Mouse (Mus musculus) cerebellum, adult (tissue): ENCODE data around the gene Rnf114.

Experiments
- ATAC-seq: cut with Nextera tagmentation; 2 replicates; pipeline ENCODE4 v1.9.2; 2017; ENCODE audit warnings: mild to moderate bottlenecking, moderate library complexity, mixed read lengths; ENCODE audit not compliant: insufficient number of reproducible peaks, low FRiP score, low TSS enrichment

The Rnf114 gene

DNA sequence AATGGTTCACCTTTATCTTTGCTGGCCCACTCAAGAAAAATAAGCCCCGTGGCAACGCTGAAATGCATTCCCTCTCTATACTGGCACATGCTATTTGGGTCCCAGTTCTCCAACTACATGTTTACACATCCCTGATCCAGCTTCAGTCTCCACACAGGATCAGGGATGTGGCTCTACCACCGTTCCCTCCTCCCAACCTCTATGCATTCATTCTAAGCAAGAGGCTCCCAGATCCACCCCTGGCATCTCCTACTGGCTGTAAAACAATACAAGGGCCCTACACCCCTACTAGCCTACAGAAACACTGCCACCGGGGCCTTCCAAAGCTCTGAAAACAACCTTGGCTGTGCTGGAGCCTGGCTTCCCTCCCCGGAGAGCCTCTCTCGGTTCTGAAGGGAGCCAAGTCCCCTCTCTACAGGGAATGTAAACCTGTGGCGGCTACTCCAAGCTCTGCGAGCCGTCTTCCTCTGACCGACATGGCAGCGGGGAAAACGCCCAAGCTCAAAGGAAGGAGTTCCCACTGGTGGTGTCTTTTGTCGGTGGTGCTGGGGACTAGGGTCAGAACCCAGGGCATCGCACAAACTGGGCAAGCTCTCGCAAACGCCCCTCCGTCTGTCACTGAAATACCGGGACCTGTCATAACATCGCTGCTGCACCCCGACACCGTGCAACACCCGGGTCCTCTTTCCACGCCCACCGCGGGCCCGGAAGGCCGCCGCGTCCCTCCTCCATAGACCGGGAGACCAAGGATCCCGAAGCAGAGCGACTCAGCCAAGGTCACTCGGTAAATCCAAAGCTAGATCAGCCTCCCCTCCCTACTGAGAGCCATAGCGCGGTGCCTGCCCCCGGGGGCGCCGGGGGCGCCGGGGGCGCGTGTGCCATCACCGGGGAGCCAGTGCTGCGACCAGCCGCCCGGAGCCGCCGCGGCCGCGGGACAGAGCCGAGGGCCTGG lies at the start of gene Rnf114:
Gene Rnf114 (plus strand): TSS at position 889 of the 952 bp plus-strand sequence.
- ATAC-seq, result peak; percentile 38; the same call in 1 of the 2 replicates

DNA sequence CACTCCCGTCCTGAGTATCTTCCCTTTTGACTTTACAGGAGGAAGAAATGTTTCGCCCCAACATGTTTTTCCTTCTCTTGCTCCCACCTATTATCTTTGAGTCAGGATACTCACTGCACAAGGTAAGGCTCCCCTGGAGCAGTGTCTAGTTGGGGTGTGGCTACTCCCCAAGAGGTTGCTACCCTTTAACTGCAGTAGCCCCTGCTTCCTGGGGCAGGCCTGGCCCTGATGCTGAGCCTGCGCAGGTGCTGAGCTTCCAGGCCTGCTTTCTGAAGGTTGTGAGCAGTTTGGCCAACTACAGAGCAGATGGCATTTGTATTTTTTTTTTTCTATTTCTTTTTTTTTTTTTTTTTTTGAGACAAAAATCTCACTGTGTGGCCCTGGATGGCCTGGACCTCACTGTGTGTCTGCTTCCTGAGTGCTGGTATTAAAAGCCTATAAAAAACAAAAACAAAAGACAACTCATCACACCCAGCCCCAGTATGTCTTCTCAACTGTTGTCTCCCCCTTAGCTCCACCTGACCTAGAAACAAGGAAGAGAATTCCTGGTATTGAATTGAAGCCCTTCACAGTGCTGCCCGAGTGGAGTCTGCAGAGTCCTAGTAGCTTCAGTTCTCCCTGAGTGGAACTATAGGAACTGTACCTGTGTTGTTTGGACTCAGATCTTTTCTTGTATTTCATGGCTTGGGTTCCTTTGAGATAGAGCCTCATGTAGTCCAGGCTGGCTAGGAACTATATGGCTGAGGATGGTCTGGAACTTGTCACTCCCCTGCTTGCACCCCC lies 48.8 kb upstream of the Rnf114 start:
- peak; percentile 76; the same call in 1 of the 2 replicates for ATAC-seq

DNA sequence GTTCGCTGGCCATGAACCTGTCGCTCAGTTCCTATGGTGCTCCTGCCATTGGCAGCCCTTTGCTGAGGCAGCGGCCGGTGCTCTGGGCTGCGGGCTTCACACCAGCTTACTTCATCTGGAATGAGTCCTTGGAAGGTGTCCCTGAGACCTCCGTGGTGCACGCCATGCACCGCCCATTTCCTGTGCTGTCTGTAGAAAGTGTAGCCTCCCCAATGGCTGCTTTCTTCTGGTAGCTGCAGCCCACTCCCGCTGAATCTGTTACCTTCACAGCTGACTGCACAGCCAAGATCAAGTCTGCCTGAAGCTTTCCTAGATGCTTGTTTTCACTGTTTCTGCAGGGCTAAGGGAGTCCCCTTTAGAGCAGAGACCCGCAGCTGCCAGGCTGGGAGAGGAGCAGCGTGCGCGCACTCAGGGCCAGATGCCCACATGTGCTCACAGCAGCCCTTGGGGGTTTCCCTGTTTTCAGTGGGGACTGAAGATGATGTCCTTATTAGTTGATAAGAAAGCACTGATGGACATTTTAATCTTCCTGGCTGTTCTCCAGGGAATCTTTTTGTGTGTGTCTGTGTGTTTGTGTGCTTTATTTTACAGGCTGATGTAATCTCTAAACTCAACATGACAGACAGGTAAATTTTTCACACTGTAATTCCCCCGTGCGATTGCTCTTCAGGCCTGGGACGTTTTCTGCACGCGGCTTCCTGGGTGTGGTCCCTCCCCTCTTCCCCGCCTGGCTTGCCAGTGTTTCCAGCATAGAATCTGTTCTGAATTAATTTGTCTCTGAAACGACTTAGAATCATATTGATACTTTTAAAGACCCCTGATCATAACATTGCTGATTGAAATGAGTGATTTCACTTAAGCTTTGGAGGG lies 46.3 kb upstream of the Rnf114 start:
- no peak for ATAC-seq

DNA sequence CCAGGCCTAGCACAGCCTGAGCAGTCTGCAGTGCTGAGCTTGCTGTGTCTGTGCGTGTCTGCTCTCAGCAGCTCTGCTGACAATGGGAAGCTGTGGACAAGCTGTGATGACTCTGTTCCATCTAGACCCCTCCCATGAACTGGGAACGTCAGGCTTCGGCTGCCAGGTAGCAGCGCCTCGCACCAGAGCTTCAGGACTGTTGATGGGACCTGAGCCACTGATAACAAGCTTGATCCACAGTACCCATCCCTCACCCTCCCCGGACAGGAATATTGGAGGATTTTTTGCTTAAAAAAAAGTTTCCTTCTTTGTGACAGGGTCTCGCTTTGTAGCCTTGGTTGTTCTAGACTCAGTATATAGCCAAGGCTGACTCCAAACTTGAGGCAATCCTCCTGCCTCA lies 45.2 kb upstream of the Rnf114 start:
- ATAC-seq, result no peak

DNA sequence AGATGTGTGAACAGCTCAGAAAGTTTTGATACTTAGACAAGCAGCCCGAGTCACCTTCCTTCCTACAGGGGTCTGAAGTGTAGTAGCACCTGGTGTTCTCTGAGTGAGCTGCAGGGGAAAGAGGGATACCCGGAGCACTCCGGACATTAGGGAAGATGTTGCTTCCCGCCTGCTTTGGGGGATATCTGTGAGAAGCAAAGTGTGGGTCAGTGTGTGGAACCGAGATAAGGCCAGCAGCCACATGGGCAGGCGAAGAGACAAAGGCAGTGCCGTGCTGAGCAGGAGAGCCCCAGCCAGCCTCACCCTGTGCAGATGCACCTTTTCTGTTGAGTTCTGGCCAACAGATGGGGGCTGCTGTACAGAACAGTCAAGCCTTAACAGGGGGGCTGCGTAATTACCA lies 44.8 kb upstream of the Rnf114 start:
- no peak for ATAC-seq

DNA sequence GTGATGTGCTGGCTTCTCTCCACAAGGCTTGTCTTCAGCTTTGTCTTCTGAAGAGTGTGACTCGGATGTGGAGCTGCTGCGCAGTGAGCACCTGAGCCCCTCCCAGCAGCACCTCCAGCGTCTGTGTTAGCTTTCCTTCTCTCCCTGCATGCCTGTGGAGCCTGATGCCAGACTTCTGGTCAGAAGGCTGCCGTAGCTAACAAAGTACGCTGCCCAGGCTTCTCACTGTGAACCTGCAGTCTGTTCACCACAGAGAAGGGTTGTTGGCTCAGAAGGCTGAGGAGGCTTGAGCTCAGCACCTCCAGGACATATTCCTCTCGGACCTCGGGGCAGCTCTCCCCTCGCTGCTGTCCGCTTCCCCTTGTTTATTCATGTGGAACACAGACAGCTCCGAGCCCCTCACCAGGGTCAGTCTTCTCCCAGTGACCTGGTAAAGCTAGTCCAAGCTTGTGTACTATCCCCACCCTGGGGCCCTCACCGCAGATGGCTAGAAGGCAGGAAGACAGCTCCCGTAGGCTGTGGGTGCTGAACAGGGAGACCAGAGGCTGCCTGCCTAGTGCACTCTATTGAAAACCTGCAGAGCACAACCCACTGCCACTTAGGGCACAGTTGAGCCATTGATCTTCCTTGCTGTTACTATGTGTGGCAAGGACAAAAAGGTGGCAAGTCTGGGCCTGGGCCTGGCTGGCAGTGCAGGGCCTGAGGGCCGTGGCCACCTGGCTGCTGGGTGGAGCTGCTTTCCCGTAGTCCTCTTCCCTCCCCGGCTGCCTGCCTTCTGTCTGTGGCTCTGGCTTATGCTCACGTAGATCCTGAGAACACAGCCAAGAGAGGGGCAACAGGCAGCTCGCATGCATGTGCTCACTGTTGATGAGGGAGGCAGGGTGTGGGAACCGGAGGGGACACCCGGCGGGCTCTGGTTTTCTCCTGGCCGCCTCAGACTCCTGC lies 42.8 kb upstream of the Rnf114 start:
- peak; percentile 65; the same call in 1 of the 2 replicates for ATAC-seq

DNA sequence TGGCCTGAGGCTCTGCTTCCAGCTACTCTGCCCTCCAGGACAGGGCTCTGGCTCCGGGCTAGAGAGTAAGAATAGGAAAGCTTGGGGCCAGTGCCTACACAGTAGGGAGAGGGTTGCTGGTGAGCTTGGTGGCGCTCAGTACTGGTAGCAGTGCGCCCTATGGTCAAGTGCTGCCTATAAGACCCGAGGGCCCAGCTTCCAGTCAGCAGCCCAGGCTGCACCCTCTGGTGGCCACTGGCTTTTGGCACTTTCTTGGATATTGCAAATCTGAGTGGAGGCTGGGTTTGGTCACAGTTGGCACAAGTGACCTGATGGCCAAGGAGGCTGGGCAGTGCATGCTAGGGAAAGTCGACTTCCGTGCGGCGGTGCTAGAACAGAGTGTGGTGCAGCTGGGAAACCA lies 41.8 kb upstream of the Rnf114 start:
- 0 out of 2 replicates have a peak, but pooled peaks have one; percentile 41 for ATAC-seq

DNA sequence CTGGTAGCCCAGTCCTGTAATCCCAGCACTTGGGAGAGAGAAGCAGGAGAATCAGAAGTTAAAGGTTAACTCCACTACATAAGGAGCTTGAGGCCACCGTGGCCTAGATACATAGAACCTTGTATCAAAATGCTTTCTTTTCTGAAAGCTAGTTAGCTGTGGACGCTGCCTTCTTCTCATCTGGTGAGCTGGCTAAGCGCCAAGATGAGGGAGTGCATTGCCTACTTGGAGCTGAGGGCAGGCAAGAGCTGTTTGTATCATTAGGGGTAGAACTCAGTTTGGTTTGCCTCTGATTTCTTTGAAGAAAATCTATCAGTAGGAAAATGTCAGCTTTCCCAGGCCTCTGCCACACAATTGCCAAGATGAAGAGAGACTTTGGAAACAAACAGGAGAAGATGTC lies 38.6 kb upstream of the Rnf114 start:
- ATAC-seq, result no peak

DNA sequence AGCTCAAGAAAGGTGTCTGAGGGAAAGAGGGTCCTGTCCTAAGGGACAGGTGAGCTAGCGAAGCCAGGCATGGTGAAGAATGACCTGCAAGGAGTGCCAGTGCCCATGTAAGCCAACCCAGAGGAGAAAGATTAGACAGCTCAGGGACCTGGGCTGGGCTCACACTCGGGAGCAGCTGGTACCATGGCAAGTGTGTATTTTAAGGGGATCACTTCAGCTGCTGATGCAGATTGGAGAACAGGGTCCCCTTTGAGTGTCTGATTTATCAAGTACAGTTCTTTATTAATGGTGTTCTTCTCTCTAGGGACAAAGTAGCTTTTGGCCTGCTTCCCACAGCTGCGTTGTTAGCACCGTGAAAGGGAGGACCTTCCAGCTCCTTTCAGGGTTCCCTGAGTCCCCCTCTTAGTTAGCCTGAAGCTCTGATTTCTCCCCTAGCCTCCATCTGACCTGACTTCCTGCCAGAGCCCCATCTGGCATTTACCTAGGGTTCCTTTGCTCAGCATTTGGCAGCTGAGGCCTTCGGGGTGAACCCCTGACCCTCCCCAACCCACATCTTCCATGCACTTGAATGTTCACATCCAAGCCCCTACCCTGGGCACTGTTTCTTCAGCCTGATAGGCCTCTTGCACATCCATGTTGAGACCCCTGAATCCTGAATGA lies 36.0 kb upstream of the Rnf114 start:
- no peak for ATAC-seq

DNA sequence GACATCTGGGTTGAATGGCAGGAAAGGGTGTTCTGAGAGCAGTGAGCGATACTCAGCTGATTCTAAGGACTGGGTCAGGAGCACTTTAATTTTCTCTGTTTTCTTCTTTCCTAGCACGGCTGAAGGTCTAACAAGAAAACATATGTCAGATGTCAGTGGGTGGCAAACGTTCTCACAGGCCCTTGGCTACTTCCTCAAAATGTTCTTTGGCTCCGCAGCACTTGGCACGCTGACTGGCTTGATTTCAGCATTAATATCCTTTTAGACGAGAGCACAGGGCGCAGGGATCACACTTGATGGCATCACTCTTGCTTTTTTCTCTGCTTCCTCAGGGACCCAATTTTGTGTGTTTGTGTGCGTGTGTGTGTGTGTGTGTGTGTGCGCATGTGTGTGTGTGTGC lies 35.2 kb upstream of the Rnf114 start:
- ATAC-seq, result peak; percentile 34; the same call in 1 of the 2 replicates

DNA sequence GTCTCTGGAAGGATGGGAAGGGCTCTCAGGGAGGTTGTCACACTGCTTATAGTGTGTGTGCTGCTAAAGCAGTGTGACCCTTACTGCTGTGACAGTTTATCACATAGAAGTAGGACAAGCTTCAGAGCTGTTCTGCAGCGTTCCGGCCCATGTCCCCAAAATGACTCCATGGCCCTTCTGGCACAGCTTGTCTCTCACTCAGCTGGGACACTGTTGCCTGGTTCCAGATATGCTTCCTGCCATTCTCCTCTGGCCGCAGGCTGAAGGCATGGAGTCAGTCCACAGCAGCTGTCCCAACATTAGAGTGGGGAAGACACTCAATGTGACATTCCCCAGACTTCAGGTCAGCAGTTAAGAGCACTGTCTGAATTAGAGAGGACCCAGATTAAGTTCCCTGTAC lies 33.9 kb upstream of the Rnf114 start:
- no peak for ATAC-seq

DNA sequence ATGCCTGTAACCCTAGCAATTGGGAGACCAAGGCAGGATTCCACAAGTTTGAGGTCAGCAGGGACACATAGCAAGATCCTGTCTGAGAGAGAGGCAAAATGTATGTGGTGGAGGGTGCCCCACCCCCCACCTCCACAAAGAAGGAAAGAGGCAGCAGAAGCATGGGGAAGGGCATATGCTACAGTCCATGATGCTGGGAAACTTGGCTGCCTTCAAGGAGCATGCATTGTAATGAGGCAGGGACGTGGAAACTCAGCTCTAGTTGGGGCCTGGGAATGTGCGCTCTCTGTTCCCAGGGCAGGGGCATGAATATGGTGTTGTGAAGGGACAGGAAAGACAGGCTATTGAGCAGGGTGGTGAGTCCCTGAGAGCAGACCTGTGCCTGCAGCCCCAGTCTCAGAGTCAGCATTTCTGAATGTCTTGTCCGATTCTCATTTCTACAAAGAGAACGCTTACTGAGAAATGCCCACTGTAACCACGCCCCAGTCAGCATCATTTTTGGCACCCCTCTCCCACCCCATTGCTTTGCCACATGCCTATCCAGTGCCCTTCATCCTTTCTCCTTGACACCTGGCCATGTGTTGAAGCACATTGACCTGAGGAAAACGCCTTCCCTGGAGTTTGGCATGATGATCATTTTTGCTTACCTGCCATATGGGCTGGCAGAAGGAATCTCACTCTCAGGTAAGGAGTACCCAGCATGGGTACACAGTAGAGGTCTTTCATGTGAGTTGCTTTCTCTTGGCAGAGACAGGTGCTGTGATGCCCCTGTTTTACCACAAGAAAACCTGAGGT lies 33.2 kb upstream of the Rnf114 start:
- peak; percentile 64 for ATAC-seq

DNA sequence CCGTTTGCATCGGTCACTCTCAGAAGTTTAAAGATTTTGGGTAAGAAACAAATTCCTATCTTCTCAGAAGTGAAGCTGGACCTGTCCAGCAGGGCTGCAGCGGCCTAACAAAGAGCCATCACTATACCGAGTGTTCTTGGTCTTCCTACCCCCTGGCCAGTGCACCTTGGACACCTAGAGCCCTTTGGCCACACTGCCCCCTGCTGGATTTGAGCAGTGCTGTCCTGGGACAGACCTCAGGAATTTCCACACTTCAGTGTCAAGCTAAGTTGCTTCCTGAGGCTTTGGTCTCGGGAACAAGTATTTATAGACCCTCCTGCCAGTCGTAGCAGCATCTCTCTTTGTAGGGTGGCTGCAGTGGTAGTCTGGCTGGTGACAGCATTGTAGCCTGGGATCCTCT lies 29.5 kb upstream of the Rnf114 start:
- 0 out of 2 replicates have a peak, but pooled peaks have one; percentile 15 for ATAC-seq

DNA sequence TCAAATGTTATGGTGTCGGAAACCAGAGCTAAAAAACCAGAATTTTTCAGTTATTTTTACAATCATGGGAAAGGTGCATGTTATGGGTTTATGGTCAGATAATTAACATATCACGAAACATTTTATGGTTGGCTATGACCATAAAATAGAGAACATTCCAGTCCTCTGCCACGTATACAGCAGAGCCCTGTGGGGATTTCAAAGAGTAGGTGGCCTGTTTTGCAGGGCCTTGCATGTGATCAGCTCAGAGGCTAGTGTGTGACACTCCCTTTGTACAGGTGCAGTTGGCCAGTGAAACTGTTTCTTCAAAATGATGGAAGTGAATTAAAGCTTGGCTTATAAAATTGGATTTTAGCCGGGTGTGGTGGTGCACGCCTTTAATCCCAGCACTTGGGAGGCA lies 28.6 kb upstream of the Rnf114 start:
- ATAC-seq, result no peak

DNA sequence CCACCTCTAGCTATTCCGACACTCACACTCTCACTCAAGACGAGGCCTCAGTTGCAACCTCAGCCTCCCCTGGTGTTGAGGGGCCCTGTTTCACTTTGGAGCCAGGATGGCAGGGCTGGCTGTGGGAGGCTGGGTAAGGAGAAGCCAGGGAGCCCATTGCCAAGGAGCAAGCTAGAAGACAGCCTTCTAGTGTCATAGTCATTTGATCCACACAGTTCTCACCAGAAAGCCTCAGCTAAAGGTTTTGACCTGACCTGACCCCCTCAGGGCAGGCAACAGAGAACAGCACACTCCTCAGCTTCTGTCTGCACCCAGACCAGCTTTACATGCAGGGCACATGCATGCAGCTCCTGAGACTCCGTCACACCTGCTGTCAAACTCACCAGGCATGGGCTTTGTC lies 26.5 kb upstream of the Rnf114 start:
- no peak for ATAC-seq

DNA sequence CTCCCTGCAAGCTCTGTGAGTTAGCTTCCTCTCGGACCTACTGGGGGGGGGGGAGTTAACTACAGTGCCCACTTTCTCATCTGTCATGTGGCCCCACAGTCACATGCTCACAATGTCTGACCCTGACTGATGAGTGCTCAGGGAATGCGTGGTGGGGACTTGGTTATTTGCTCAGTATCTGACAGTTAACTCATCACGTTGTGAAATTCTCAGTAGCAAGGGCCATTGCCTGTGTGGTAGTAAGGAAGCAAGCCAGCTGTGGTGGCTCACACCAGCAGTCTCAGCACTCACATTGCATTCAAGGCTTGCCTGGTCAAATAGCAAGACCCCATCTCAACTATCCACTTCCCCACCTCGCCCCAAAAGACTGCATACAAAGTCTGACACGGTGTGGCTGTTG lies 25.2 kb upstream of the Rnf114 start:
- ATAC-seq, result no peak

DNA sequence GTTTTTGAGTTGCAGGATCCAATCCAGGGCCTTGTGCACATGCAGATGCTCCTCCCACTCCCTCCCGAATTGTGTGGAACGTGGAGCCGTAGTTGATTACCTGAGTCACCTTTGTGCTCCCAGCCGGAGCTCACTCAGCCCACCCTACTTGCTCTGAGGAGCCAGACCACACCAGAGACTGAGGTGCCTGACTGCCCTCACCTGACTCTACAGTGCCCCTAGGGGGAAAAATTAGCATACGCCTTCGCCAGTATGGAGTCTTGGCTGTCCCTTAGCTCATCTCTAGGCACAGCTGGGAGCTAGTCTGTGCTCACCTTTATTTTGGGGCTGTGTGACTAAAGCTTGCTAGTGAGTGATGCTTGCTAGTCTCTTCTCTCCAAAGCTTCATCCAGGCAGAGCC lies 24.0 kb upstream of the Rnf114 start:
- no peak for ATAC-seq

DNA sequence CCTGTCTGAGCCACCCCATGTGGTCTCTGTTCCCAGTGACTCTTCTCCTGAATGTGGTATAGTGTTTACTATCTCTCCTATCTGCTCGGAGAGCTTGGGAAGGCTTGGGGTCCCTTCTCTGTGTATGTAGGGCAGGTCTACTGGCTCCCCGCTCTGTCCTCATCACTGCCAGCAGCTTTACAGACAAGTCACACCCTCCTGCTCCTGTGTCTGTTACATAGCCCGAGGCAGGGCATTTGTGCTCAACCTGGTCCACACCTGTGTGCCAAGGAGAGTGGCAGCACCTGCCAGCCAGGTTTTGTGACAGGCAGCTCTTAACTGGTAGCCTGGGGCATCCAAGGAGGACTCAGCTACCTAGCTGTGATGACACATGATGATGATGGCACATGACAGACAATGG lies 21.8 kb upstream of the Rnf114 start:
- ATAC-seq, result peak; percentile 34; the same call in 1 of the 2 replicates
